Mouse (Mus musculus) induced T-regulatory cell, adult 2 months (primary cell): ENCODE data around the gene Gldn.

Experiments used
- DNase-seq: peaks from one replicate; pipeline ENCODE4 v3.0.0-alpha.2; 2012; ENCODE audit warnings: low read depth

The Gldn gene

GRCm38 (mm10) chr9:54286331-54286987 lies at the start of gene Gldn:
TSS of gene Gldn (plus strand) at chr9:54286486.
- no peak for DNase-seq

DNA sequence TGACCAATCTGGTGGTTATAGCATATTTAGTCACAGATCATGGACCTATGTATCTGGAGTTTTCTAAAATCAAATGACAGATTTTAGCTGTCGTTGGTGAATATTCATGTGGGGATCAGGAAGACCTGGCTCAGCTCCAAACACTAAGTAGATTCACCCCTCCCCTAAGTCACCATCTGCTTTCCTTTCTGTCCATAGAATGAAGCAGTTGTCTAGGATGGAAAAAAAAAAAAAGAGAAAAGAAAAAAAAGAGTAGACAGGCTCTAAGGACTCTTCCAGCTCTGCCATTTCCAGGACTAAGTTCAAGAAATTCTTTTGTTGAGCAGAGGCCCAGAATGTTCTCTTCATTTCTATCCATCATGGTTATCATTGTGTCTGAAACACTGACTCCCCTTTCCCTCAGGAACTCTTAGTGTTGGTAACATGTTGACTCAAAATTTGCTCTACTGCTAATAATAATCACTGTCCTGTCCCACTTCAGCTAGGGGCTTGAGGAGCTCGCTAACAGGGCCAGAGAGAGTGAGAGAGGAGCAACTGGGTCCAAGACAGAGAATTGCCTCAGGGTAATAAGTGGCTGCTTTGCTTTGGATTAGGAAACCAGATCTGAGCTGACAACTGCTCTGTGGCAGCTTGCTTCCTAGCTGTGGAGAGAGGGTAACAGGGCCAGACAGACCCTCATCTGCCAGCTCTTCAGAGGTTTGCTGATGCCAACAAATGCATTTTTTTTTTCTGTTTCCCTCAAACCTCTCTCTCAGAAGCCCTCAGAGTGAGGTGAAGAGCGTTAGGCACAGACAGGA lies 41.2 kb upstream of the Gldn start:
- no peak for DNase-seq

- DNase-seq = no peak
Measured at GRCm38 (mm10) chr9:54264754-54265153, 21.5 kb upstream of the Gldn start.

DNA sequence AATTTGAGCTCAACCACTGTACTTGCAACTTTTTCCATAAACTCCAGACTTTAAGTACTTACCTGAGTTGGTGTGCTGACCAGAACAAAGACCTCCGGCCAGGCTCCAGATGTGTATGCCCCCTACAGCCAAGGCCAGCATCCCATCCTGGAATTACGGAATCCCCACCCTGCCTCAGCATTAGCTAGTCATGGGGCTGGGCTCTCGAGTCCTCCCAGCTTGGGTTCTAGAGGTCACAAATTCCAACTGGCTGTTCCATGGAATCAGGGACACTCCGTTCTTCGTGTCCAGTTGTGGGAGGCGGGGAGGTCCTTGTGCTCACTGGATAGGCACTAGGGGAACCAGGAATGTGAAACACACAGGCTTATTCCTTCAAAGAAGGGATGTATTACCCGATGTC lies 18.3 kb upstream of the Gldn start, which contains the start of gene Cyp19a1:
Gene Cyp19a1 (minus strand): TSS at position 101 of the 400 bp plus-strand sequence.
- no peak for DNase-seq

DNA sequence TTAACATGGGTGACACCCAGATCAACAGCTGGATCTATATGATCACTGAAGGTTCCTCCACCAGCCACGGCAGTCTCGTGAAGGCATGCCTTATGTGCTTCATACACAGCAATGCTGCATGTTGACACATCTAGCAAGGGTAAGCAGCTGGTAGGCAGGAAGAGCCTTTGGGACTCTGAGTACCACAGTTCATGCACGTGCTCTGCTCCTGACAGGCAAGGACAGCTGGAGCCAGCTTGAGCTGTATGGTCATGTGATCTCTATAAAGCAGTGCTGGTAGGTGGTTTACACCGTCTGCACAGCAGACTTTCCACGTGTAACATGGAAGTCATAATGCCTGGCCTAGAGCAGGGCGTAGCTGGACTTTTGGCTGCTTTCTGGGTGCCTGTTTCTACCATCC lies 16.3 kb upstream of the Gldn start:
- DNase-seq = no peak

GRCm38 (mm10) chr9:54270889-54271288 lies 15.4 kb upstream of the Gldn start:
- DNase-seq = no peak

DNA sequence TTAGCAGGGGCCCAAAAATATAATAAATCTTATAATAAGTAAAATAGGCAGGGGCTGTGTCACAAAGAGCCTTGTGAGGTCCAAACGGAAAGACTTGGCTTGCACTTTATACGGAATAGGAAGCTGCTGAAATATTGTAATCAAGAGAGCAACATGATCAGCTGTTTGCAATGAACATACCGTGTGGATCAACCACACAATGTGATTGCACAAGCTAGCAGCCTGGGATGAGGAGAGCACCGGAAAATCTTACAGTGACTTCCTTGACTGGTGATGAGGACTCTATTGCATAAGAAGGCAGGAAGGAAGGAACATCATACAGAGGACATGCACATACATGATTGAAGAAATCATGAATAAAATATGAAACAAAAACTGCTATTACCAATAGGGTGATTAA lies 11.0 kb upstream of the Gldn start:
- no peak for DNase-seq

DNA sequence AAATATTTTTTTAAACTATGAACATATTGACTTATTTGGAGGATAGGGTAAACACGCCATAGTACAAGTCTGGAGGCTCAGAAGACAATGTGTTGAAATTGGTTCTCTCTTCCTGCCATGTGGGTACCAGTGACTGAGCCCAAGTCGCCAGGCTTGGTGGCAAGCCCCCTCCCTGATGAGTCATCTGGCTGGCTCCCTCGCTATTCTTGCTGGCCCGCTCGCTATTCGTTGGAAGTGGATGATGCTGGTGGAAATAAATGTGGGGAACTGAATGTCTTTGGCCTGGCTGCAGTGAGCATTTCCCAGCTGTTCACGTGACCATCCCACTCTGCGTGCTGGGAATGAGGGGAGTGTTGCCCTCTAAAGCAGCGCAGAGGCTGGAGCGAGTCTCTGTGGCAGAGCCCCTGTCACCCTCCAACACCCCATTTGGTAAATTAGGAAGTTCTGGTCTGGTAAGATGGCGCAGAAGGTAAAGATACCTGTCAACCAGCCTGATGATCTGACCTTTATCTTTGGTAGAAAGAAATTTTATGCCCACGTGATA lies 7.2 kb upstream of the Gldn start:
- no peak for DNase-seq

DNA sequence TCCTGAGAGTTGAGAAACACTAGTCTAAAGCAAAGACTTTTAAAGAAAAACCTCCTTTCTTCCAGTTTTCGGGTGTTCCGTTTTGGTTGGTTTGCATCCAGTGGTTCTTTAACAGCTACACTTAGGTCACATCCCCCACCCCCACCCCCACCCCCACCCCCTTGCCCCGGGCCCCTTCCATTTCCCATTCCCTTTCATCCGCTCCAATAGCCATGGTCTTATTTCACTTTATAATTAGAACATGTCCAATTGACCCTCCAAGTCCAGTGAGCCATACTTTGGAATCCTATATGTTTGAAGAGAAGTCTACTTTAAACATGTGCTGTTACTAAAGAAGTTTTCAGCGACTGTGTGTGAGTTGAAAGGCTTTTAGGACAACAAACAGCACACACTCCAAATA lies 1.5 kb downstream of the Gldn start:
- DNase-seq = no peak

- no peak for DNase-seq
Measured at GRCm38 (mm10) chr9:54299389-54299788, 13.1 kb downstream of the Gldn start.

GRCm38 (mm10) chr9:54299792-54300191 lies 13.5 kb downstream of the Gldn start:
- no peak for DNase-seq

DNA sequence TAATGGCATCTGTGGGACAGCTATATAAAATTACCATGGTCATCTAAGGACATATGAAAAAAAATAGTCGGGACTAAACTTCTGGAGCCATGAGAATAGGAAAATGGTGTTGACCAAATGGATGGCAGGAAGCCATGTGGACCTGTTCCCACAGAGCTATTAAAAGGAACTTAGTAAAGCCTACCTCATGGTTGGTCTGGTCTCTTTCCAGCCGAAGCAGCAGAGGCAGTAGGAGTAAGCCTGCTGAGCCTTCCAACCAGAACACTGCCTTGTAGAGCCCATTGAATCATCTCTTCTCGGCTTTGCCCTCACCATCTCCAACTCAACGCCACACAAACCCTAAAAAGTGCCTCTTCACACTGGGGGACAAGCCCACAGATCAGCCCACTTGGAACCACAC lies 15.0 kb downstream of the Gldn start:
- DNase-seq = no peak

DNA sequence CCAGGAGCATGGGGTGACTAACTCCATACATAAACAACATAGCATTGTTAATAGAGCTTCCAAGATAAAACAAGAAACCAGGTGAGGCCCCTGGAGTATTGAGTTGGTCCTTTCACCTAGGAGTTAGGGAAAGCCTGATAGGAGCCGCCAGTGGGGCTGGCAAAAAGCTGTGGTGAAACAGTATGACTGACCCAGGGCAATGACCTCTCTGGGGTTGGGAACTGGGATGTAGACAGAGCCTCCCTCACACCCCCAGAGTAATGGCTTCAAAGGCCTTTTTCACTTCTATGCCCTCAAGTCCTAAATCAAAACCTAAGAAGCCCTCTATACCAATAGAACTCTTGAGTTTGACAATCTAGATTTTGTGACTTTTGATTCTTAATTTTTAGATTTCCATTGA lies 21.9 kb downstream of the Gldn start:
- DNase-seq = no peak

DNA sequence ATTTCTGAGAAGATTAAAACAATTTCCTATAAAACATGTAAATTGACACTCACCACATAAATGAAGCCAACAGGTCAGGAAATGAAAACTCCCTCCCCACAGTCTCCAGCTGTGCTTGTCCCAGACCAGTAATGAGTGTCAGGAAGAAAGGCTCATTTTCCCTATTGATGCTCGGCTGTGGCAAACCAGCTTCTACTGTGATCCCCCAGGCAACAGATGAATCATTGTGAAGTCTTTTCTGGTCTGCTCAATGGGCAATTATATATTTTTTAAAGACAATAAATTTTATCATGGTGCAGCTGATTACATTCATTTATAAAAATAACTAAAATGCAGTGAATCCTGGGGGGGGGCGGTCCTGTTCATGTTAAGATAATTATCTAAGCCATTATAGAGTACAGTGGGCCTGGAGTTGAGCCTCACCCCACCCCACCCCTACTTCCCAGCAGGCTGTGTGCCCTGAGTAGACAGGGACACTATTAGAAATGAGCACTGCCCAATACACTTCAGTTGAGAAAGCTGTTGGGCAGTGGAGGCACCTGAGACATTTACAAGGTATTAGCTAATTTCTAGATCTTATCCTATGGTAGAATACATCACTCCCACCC lies 22.6 kb downstream of the Gldn start:
- DNase-seq = no peak

DNA sequence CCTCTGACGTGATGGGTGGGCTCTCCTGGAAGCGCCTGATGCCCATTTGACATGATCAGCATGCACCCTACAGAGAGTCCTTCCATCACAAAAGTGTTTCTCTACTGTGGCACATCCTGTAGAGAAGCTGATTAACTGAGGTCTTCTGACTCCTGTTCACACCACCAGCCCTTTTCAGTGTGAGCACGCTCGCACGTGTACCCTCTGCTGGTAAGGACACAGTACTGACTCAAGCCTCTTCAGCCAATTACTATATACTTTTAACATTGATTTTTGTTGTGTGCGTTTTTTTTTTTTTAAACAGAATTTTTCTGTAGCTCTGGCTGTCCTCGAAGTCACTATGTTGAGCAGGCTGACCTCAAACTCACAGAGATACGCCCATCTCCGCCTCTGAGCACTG lies 30.1 kb downstream of the Gldn start:
- no peak for DNase-seq

DNA sequence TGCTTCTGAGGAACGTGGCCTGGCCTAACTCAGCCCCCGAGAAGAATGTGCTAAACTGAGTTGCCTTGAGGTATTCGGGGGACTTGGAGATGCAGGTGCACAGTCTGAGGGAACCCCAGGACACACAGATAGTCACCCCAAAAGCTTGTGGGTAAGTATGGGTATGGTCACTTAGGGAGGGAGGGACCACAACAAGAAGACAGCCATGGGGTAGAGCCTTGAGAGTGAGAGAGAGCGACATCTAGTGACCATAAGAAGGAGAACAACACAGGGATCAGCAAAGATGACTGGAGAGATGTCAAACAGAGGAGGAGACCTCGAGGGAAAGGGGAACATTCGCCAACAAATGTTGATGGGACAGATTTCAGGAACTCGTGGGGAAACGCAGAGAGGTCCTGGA lies 37.2 kb downstream of the Gldn start:
- peak; percentile 9 for DNase-seq

GRCm38 (mm10) chr9:54329201-54329600 lies 42.9 kb downstream of the Gldn start:
- DNase-seq = no peak

DNA sequence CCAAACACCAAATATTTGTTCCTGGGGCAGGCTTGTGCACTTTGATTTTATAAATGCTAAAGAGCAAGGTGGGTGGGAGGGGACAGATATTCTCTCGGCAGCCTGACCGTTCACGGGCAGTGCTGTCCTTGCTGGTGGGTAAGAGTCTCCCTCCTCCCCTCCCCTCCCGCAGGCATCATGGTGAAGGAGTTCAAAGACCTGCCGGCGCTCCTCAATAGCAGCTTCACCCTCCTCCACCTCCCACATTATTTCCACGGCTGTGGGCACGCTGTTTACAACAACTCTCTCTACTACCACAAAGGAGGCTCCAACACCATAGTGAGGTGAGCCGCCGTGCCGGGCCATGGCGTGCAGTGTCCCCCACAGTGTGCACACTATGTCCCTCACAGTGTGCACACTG lies 49.3 kb downstream of the Gldn start:
- DNase-seq = no peak

DNA sequence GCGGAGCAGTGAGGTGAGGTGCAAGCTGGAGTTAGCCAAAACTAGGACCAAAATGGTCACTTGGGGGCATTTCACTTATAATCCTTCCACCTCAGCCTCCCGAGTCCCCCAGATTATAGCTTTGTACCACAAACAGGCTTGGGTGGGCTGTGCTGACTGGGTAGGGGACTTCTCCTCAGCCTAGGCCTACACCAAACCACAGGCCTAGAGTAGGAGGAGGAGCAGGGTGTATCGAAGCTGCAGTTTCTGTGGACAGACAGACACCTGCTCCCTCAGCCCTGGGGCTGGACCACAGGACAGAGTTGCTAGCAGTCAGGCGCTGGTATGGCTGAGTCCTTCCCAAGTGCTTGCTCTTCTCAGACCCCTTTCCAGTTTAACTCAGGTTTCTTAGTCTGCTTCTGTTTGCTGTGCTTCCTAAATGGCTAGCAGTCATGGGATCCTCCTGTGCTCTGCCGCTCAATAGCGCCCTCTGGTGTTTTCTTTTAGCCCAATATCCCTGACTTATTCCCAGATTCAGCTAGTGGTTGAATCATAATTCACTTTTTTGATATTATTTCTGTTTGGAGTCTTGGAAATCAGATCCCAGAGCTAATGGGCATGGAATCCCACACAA lies 50.4 kb downstream of the Gldn start:
- peak; percentile 26 for DNase-seq

- no peak for DNase-seq
Measured at GRCm38 (mm10) chr9:54342026-54342425, 55.7 kb downstream of the Gldn start.

GRCm38 (mm10) chr9:54356756-54357155 lies 70.5 kb downstream of the Gldn start:
- no peak for DNase-seq
